Mouse (Mus musculus) lung, postnatal 4 days (tissue): ENCODE measurements around the gene Fbxo39.
"Not testable (repeated sequence)": the region's sequence is repeated elsewhere in the genome, so short reads cannot be mapped to it uniquely, and the experiment has no call there.

ENCODE experiments used
- DNase-seq, 2 experiments: peaks; one replicate each; pipeline ENCODE4 v3.0.0; 2021

Gene Fbxo39

DNA sequence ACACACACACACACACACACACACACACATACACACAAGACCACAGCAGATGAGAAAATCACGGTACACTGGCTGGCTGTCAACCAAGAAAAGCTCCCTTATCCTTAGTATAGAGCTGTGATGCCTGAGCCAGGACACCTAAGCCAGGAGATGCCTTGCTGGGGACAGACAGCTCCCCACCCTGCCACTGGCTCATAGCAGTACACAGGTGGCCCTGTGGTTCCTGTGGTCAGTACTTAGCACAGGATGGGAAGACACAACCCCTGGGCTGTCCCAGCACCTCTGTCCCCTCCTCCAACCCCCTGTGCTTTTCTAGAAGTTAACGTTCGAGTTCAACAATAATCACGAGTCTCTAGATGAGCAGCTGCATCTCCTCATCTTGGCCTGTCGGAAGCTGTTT lies 3.8 kb downstream of the Fbxo39 start:
- no peak for DNase-seq

DNA sequence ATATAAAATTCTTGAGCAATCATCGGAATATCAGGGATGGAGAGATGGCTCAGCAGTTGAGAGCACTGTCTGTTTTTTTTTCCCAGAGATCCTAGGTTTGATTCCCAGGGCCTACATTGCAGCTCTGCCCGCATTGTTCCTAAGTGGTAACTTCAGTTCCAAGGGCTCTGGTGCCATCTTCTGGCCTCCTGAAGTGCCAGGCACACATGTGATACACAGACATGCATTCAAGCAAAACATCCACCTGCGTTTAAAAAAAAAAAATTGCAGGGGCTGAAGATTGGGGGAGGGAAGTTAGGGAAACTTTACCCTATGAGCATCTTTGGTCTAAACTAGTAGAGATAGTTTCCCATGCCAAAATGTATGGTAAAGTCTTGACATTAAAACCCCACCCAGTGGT lies 10.2 kb downstream of the Fbxo39 start:
- DNase-seq = no peak

DNA sequence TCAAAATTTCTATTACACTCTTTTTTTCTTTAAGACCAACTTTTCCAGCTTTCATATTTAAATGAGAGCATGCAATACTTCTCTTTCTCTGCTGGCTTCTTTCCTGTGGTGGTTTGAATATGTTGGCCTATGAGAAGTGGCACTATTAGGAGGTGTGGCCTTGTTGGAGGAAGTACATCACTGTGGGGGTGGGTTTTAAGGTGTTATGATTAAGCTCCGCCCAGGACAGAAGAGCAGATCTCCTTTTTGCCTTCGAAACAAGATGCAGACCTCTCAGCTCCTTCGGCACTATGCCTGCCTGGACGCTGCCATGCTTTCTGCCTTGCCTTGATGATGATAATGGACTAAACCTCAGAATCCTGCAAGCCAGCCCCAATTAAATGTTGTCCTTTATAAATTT lies 11.5 kb downstream of the Fbxo39 start:
- DNase-seq = no peak

DNA sequence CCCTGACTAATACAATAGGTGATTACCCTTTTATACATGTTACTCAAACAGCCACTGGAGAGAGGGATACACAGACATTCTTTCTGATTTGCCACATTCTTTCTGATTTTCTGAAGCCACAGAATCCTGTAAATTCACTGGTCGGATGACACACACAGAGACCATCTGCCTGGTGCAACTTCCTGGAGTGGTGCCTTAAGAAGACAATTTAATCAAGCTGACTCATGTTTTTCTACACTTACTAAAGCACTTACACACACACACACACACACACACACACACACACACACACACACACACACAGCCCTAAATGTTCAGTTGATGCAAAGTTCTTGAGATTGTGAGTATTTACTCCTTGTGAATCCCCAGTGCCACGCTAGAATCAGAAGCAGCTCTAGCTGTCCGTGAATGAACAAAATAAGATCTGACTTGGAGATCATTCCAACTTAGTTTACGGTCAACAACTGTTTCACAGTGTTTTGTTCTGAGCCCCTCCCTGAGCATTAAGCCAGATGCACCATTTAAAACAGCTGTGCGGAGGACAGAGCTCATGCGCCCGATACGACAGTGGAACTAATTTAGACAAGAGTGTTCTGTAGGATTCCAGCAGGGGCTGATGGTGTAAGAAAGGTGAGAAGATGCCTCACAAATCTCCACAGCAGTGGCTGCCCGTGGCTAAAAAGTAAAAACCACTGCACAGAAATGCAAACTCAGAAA lies 18.9 kb downstream of the Fbxo39 start:
- no peak for DNase-seq

DNA sequence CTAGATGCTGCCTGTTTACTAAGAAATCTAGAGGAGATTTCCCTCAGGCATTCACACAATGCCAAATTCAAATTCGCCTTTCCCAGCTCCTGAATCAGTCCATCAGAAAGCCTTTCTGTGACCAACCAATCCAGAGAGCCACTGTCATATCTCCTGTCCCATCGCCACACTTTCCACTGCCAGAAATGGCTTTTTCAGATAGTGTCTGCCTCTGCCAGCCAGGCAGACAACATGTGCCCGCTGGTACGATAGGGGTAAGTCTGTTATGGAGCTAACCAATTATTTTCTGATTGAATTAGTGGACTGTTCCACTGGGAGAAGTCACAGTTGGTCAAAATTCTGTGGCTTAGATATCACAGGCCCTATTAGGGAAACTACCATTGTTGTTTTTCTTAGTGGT lies 20.4 kb downstream of the Fbxo39 start:
- no peak for DNase-seq

DNA sequence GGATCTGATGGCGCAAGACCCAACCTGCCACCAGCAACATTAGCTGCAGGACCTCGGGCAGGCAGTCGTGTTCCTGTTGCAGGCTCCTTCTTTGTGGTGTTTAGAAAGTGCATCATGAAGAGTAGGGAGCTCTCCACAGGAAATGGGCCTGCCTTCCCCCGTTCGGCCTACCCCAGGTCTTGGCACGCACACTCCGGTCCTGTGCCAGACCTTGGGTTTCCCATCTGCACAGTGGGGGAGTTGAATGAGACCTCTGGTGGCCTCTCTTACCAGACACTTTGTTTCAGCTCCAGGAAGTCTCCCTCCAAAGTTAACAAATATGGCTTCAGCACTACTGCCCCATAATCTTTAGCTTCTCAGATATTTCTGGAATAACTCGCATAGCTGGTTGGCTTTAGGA lies 22.5 kb downstream of the Fbxo39 start:
- no peak for DNase-seq

DNA sequence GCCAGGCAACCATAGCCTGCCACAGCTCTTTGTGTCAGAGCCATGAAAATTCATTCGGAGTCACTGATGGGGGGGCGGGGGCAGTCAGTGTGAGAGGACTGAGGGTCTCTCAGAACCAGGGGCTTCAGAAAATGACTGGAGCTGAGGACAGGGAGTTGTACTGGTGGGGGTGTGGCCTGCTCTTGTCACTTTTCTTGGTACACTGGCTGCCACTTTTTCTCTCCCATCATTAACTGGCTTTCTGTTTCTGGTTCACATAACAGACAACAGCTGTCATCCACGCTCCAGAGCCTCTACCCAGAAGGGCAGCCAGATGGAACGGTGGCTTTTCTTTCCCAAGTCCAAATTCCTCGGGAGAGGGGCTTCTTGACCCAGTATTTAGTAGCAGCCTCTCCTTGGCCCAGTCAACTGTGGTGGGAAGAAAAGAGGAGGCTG lies 24.2 kb downstream of the Fbxo39 start:
- DNase-seq = no peak

DNA sequence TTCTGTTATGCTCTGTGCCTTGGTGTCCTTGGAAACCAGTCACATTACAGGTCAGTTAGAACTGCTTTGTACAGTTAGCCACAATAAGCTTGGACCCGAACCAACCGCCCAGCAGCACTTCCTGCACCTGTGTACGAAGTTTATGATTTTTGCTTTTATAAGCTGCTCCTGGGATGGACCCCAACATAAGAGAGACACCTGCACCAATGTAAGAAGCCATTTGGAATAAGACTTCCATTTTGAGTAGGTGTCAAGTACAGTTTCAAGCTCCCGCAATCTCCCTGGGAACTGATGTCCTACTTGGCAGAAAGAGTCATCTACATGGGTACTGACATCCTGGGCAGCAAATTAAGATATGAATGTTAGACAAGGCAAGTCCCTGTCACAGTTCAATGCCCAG lies 25.5 kb downstream of the Fbxo39 start:
- DNase-seq = no peak

DNA sequence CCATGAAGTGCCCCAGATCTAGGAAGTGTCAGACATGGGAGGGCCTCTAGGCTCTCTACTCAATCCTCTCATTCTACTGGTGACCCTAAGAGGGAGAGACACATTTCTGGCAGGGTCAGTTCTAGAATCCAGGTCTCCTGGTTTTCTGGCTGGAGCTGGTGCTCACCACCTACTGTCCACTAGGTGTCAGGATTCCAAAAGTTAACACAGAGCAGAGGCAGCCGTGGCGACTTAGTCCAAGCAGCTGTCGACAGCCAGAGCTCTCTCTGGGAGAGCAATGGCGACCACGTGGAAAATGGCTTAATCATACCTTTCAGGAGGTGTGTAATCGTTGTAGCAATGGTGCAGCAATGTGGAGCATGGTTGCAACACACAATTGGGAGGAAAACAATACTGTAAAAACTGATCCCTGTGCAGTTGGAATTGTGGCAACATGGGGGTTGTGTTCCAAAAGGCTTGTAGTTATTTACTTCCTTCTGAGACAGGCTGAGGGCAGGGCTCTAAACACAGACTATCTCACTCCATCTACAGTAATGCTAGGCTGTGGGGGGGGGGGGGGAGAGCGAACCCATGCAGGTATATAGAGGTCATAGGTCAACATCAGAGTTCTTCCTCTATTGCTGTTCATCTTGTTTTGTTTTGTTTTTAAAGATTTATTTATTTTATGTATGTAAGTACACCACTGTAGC lies 28.4 kb downstream of the Fbxo39 start:
- DNase-seq = peak; percentile 61 to 73

DNA sequence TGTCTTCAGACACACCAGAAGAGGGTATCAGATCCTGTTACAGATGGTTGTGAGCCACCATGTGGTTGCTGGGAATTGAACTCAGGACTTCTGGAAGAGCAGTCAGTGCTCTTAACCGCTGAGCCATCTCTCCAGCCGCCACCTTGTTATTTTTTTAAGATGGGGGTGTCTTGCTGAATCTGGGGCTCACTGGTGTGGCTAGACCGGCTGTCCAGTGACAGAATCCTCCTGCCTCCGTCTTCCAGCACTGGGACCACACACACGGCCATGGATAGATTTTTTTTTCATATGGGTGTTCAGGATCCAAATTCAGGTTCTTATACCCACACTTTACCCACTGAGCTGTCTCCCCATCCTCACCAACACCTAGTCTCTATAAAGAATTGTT lies 29.0 kb downstream of the Fbxo39 start:
- DNase-seq = not testable (repeated sequence)

DNA sequence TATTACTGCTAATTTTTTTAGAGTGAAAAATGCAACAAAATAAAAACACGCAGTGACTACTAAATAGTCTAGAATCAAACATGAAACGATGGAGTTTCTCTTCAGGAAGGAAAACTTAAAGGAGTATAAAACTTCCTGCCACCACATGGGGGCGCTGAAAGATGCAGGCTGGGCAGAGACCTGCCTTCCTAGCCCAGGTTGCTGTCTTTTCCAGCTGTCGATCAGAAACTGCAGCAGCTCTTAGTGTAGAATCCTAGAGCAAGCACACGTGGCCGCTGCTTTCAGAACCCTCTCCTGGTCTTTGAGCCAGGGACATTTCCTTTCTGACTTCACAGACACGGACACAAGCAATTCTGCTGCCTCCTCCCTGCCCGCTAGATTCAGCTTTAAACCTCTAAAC lies 29.7 kb downstream of the Fbxo39 start:
- peak; percentile 43 to 72 for DNase-seq

DNA sequence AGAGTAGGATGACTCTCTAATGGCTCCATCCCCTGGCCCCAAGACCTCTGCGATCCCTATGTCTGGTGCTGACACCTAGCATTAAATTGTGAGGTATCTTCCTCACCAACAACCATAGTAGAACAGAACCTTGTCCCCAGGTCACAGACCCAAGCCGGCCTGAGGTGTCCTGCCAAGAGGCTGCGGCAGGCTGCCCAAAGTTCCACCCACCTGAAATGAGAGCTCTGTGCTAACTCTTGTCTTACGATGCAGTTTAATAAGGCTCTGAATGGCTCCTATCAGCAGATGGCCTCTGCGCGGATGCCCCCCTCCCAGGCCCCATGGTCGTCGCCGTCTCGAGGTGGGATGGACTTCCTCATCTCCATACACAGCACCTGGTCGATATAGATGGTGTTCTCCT lies 30.2 kb downstream of the Fbxo39 start:
- no peak for DNase-seq

DNA sequence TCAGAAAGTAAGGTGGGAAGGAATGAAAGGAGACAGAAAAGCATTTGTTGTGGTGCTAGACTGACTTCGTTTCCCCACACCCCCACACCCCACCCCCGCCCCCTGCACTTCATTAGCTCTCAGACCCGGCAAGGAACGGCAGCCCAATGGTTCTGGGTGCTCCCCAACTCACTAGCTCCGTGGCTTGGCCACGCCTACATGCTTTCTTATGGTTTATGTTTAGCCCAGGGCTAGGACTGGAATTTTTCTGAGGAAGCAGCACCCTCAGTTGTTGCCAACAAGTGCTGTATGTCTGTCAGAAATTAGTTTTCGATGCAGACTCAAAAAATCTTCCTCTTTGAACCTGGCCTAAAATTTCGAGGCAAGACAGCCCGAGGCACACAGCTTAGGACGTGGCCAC lies 34.3 kb downstream of the Fbxo39 start:
- peak in 1 of 2 experiments; percentile 56 for DNase-seq

DNA sequence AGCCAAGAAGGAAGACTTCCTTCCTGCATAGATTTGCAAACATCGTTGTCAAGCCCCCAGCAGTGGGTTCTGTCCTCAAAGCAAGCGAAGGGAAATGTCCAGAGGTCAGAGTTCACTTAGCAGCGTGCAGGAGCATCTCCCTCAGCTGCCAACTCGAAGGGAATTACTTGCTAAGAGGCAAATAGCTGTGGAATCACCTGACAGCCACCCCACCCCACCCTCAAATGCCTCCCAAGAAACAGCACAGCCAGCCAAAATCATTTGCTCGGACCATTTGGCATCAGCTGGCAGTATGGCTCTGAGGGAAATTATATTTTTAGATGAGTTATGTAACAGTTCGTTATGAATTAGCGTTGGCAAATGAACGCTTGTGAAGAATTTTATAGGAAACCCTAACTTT lies 34.8 kb downstream of the Fbxo39 start:
- no peak for DNase-seq

DNA sequence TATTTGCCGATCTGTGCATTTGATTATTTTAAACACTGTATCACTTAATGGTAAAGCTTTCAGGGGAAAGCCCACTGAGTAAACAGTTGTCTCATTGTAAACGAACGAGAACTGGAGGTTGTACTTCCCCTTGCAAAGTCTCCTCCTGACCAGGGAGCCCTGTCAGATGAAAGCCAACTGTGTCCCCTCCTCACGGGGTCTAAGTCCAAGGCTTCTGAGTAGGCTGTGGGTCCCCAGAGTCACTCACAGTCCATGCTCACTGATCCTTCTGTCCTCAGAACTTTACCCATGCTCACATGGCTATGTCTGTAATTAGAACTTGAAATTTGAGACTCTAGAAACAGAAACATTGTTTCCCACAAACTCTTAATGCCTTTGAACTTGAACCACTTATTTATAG lies 35.4 kb downstream of the Fbxo39 start:
- DNase-seq = no peak

DNA sequence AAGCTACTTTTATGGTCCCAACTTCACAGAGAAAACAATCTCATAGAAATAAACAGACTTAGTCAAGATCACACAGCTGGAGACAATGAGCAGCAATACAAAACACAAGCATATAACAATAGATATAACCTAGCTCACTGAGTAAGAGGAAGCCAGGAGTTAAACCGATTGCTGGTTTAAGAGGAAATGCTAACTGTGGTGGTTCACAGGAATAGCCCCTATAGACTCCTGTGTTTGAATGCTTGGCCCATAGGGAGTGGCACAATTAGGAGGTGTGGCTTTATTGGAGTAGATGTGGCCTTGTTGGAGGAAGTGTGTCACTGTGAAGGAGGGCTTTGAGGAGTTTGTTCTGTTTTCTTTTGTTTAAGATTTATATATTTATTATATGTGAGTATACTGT lies 38.0 kb downstream of the Fbxo39 start:
- no peak for DNase-seq

DNA sequence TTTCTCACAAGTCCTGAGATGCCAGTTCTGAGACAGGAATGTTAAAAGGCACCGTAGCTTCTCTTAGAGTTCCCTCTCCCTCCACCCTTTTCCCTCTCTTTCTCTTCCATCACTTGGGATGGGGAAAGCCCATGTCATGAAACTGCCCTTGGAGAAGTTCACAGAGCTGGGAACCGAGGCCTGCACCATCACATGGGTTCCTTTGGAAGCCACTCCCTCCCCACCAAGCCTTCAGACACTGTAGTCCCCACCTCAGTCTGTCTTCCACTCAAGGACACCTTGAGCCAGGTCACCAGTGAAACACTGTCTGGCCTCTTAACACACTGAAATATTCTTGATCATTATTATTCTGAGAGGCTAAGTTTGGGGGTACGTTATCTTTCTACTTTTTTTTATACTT lies 38.9 kb downstream of the Fbxo39 start:
- DNase-seq = no peak

DNA sequence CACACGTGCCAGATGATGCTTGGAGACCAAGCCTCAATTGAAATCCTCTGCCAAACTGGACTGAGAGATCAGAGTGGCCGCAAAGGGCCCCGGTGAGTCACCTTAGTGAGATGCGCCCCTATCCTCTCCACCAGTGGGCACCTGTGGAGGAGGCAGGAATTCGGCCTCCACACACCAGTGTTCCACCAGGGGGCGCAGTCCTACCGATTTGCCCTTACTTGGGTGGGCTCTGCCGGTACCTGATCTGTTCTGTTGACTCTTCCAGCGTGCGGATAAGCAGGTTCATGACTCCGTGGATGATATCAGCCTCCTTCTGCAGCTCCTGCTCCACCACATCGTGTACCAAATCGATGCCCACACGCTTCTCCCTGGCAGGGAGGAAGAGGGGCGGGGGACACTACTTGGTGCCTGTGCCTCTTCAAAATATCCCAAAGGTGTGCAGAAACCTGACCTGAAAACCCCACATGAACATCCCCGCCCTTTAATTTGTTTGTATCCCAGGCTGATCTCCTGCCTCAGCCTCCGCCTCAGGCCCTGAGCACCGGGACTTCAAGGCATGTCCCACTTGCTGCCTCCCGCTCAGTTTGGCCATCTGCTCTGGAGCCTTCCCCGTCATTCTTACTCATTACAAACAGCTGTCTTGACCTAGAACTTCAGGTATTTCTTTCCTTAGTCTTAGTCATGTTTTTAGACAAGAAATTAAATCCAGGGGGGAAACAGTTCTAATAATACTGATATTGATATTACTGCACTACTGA lies 40.9 kb downstream of the Fbxo39 start:
- peak; percentile 69 to 81 for DNase-seq

DNA sequence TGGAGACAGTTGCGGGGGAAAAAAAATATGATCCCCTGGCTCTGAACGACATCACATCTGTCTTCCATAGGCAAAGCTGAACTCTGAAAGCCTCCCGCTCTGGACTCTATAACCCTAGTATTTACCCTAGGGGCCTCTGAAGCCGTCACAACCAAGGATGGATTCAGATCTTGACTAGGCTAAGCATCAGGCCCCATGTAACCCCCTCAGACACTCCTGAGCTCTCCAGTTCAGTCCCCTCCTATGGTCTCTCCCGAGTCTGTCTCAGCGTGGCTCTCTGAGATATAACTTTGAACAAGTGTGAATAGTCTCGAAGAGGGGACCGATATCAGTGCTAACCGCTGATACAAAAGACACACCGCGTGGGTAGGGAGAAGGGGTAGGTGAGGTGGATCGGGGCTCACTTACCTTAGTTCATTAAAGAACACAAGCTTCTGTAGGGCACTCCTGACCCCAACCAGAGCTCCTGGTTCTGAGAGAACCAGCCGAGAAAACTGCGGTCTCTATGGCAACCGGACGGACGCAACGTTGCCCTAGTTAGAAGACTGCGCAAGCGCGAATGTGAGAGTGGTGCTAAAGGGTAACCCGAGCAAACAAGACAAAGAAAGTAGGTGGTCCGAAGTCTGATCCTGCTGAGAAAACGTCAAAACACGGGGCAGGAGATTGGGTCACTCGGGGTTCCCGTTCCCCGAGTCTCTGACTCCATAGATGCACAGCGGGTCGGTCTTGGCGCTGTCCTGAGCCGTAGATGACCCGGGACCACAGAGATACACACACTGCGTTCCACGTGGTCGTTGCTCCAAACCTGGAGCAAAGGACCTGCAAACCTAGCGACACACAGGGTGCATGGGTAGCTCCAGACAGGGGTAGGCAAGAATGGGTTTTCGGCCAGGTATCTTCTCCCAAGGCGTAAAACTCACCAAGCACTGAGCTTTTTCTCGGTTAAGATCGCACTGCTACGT lies 47.4 kb downstream of the Fbxo39 start:
- DNase-seq = peak; percentile 75

DNA sequence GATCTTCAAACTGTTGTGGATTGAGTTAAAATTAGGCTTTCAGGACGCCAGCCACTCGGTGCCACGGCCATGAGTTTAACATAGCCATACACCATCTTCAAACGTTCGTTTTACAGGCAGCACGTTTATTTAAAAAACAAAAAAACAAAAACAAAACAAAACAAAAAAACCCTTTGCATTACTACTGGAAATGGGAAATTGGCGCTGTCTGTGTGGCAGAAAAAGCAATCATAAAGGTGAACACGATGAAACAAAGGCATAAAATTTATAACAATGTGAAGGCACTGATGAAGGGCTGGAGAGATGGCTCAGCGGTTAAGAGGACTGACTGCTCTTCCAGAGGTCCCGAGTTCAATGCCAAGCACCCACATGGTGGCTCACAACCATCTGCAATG lies 48.1 kb downstream of the Fbxo39 start, which contains the start of gene Tekt1:
Gene Tekt1, minus strand, starts transcription at position 96 of the 395 bp plus-strand sequence.
- no peak for DNase-seq

DNA sequence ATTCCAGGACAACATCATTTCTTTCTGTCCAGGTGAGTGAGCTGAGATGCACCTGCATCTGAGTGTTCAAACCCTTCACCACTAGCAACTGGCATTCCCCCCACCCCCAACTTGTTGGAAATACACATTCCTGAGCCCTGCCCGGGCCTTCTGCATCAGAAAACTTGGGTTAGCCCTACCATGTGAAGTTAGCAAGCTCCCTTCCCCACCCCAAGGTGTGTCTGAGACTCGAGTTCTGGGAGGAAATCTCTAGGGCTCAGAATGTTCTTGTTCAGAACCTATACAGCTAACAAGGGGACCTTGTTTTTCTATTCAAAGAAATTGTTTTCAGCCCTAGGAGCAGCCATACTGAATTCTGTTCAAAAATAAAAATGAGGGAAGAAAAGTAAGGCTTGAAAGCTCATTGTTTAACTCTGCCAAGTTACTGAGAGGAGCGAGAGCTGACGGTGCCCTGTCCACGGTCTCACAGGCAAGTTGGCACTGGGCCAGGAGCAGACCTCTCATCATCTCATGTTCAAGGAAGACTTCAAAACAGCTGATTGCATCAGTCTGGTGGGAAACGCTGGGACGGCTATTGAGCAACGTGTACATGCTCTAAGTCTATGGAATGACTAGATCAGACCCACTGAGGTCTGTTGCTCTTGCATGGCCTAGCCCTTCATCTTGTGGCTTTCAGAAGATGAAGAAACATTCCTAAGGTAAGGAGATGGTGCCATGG lies 49.4 kb downstream of the Fbxo39 start:
- DNase-seq = peak; percentile 48 to 71

DNA sequence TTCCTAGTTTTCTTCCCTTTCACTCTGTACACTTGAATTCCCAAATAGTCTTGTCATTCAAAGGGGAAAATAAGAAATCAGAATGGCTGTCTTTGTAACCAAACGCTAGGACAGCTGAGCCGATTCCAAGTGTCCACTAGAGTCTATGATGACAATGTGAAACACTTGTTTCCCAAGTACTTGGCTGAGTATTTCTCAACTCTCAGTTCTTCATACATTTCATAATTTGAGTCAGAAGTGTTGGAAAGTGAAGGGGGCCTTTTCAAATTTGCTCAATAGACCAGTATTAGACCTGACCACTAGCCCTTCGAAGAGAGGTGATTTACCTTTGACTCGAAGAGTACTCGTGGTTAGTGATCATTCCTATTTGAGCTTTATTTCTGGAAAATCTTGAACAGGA lies 50.3 kb downstream of the Fbxo39 start:
- no peak for DNase-seq
